Mouse (Mus musculus): Measurements from ENCODE around the gene Scn7a. TPM values are rescaled to one million over a fixed set of nuclear protein-coding genes. Genes with fewer than 3 reads are reported as not detected.

Scn7a gene
- polyA plus RNA-seq, 1 experiment = 1.9 TPM

GRCm38 (mm10) chr2:66632728-66633127 lies 152.0 kb downstream of the Scn7a start:
- TF ChIP-seq CTCF (IDR thresholded peaks at IDR 0.05; ENCODE audit: borderline replicate concordance, insufficient read depth, low read length) = no peak
- no peak for TF ChIP-seq POLR2A (IDR thresholded peaks at IDR 0.05; ENCODE audit: low read depth, low read length)
- H3K4me3 ChIP-seq (ENCODE audit: insufficient read depth, low read length) = no peak overlapping the region
- no peaks in the 10 kb centered on the region for H3K4me1 ChIP-seq (ENCODE audit: control insufficient read depth, insufficient read depth, low read length)
- H3K27ac ChIP-seq (ENCODE audit: insufficient read depth, low read length) = no peak overlapping the region

Other genes starting within 250 kb of the Scn7a start
- gene Scn9a, start 150.0 kb downstream of the Scn7a start, polyA plus RNA-seq (2011; ENCODE audit: insufficient read length, low read depth, missing spikeins) = 0.13 and 0.44 TPM in 2 replicates